ENCODE assay signal across 19 mouse cellular contexts in genomic region chr2:146626531-146626930, GRCm38 (mm10).
DNase-seq lines count a peak whose midpoint lies in the region; TF ChIP-seq lines count a peak whose summit lies in the region.
"Had no signal": no experiment of that assay in that cellular context is flagged by ENCODE, and none has a peak within 500 bp of the region (broad histone marks: within the 10 kb centered on the region; RNA-seq: fewer than 3 reads in every experiment).

No protein-coding gene starts in this region.

- 27% methylated on average over 1 of the region's 1 CpGs for WGBS in kidney, adult 2 months

- no peak overlapping the region for H3K4me3 ChIP-seq in kidney, adult 2 months (ENCODE audit: insufficient read depth, low read depth, low read length)
- H3K4me3 ChIP-seq: embryonic facial prominence, embryonic 13.5 days; embryonic facial prominence, embryonic 15.5 days; erythroblast, embryonic 14.5 days; forebrain, embryonic 10.5 days; forebrain, embryonic 12.5 days had no signal

- DNase-seq in kidney, adult 2 months = peak; percentile 64
- DNase-seq in kidney, postnatal 25 days = no peak
- DNase-seq in kidney, adult 9 months = peak; percentile 56
- no peak for DNase-seq in kidney, postnatal 10 days
- DNase-seq: adrenal gland, adult 2 months; adrenal gland, postnatal 10 days; adrenal gland, postnatal 25 days; cerebellum, adult 11 months; cerebellum, adult 18-20 months; cerebellum, adult 8-10 months; cerebellum, adult 9-11 months; cerebellum, postnatal 14 days; cerebellum, postnatal 36 days; embryo, embryonic 11 days had no signal

- no peaks in the 10 kb centered on the region for H3K36me3 ChIP-seq in kidney, adult 2 months (ENCODE audit: control insufficient read depth, insufficient read depth, low read length)
- H3K36me3 ChIP-seq: embryonic facial prominence, embryonic 13.5 days; embryonic facial prominence, embryonic 15.5 days; forebrain, embryonic 10.5 days; forebrain, embryonic 12.5 days had no signal

- TF ChIP-seq CTCF in kidney, adult 2 months (conservative IDR thresholded peaks at IDR 0.05; ENCODE audit: insufficient read depth, insufficient read length, low read depth, low read length) = no peak

- H3K4me1 ChIP-seq in kidney, adult 2 months (ENCODE audit: control insufficient read depth, insufficient read depth, low read length) = no peaks in the 10 kb centered on the region
- H3K4me1 ChIP-seq: embryonic facial prominence, embryonic 13.5 days; embryonic facial prominence, embryonic 15.5 days had no signal

- H3K27me3 ChIP-seq in kidney, adult 2 months (replicated peaks; ENCODE audit: control insufficient read depth, insufficient read depth, low read length) = no peaks in the 10 kb centered on the region
- H3K27me3 ChIP-seq: embryonic facial prominence, embryonic 15.5 days had no signal

- no peak for TF ChIP-seq POLR2A in kidney, adult 2 months (IDR thresholded peaks at IDR 0.05; ENCODE audit: low read depth, low read length)

- H3K27ac ChIP-seq in kidney, adult 2 months (ENCODE audit: insufficient read depth, low read depth, low read length) = no peak overlapping the region
- H3K27ac ChIP-seq: embryonic facial prominence, embryonic 13.5 days; embryonic facial prominence, embryonic 15.5 days; forebrain, embryonic 10.5 days; forebrain, embryonic 12.5 days had no signal

Comparison
In these comparisons a context has a peak if more than half of its experiments do, and no peak if none do; other contexts are left out.
1. DNase-seq: peak in kidney, adult 2 months (single experiment) and kidney, adult 9 months (single experiment); none in kidney, postnatal 25 days (0 of 2) and kidney, postnatal 10 days (single experiment).